Mouse (Mus musculus): Measurements from ENCODE around the gene Wnk4. TPM values are rescaled to one million over a fixed set of nuclear protein-coding genes. Genes with fewer than 3 reads are reported as not detected.

Gene Wnk4
- polyA plus RNA-seq (2017; shearing (Covaris generic)), result 5.8 TPM

DNA sequence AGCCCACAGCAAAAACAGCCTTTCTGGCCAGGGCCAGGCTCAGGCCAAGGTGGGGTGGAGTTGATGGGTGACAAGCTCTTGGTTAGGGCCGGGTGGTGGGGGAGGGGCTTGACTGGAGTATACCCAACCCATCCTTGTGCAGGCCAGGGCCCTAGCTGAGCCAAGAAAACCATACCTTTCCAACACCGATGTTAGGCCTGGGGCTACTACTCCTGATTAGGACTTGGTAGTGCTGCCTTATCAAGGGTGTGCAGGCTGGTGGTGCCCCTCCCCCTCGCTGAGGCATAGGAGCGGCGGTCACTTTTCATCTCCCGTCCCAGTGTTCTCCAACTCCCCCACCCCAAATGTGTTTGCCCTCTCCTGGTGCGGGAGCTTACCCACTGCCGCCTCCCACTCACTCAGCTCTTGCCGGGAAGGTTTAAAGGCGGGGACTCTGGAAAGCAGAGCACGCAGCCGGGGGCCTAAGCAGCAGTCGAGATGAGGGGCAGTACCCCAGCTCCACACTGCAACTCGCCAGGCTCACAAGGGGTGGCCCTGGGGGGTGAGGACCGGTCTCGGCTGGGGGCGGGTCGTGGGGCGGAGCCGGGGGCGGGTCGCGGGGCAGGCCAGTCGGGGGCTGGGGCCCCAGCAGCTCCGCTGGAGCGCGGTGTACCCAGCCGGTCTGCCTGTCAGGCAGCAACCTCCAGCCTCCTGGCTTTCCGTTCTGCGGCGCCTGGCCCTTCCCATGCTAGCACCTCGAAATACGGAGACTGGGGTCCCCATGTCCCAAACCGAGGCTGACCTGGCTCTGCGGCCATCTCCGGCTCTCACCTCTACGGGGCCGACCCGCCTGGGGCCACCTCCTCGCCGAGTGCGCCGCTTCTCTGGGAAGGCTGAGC lies at the start of gene Wnk4:
Gene Wnk4, plus strand, starts transcription at position 620 of the 878 bp plus-strand sequence.

GRCm38 (mm10) chr11:101226065-101226701 lies 34.2 kb upstream of the Wnk4 start, which contains the start of gene Ezh1:
Gene Ezh1 (minus strand): TSS chr11:101226463.

GRCm38 (mm10) chr11:101245855-101246701 lies 14.3 kb upstream of the Wnk4 start, which contains the start of gene Ramp2:
Gene Ramp2 (plus strand): TSS chr11:101246028.

DNA sequence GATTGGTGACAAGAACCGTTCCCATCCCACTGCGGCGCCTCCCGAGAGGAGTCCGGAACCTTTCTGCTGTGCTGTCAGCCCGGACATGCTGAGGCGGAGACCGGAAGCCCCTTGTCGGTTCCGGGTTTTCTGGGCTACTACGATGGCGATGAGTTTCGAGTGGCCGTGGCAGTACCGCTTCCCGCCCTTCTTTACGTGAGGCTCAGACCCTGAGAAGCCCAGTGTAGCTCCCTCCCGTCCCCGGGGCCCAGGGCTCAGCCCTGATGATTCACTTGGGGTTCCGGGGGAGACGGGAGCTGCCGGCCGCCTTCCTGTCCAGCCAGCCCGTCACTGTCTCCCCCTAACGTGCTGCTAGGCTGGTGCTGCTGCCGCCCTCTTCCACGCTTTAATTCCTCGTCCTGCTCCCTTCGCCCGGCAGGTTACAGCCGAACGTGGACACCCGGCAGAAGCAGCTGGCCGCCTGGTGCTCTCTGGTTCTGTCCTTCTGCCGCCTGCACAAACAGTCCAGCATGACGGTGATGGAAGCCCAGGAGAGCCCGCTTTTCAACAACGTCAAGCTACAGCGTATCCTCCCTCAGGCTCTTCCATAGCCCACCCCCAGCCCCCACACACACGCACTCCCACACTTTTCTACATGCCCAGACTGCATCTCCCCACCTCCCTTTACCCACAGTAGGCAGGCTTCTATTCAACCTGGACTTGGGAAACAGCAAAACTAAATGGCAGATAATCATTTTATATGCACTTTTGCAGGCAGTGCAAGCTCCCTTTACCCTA lies 6.6 kb upstream of the Wnk4 start, which contains the start of gene Vps25:
Gene Vps25, plus strand, starts transcription at position 95 of the 777 bp plus-strand sequence.

GRCm38 (mm10) chr11:101278223-101279192 lies 18.1 kb downstream of the Wnk4 start, which contains the start of the genes Cntd1 and Coa3:
Gene Cntd1 (plus strand): TSS chr11:101279012.
Gene Coa3 (minus strand): TSS chr11:101279114.

DNA sequence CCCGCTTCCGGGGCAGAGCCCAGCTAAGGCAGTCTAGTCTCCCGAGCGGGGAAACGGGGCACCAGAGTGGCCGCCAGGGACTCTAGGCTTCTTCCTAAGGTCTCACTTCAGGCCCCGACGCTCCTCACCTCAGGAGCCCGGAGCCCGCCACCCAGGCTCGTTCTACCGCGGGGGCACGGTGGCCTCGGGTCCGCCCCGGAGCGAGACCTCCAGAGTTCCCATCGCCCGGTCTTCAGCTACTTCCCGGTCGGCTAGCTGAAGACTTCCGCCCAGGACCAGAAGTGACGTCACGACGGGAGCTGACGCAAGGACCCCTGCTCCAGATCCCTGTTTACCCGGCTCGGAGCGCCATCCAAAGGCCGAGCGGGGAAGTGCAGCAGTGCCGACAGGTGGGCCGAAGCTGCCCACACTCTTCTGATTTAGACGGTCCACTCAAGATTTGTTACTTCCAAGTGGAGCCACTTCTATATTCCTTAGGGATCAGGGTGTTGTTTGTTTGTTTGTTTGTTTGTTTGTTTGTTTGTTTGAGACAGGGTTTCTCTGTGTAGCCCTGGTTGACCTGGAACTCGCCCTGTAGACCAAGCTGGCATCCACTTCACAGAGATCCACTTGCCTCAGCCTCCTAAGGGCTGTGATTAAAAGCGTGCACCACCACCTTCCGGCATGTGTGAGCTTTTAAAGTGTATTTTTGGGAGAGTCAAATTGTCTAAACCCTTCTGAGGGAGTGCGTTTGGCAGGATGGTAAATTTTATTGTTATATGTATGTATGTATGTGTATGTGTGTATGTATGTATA lies 41.8 kb downstream of the Wnk4 start, which contains the start of gene Becn1:
Gene Becn1, minus strand, starts transcription at position 283 of the 795 bp plus-strand sequence.

DNA sequence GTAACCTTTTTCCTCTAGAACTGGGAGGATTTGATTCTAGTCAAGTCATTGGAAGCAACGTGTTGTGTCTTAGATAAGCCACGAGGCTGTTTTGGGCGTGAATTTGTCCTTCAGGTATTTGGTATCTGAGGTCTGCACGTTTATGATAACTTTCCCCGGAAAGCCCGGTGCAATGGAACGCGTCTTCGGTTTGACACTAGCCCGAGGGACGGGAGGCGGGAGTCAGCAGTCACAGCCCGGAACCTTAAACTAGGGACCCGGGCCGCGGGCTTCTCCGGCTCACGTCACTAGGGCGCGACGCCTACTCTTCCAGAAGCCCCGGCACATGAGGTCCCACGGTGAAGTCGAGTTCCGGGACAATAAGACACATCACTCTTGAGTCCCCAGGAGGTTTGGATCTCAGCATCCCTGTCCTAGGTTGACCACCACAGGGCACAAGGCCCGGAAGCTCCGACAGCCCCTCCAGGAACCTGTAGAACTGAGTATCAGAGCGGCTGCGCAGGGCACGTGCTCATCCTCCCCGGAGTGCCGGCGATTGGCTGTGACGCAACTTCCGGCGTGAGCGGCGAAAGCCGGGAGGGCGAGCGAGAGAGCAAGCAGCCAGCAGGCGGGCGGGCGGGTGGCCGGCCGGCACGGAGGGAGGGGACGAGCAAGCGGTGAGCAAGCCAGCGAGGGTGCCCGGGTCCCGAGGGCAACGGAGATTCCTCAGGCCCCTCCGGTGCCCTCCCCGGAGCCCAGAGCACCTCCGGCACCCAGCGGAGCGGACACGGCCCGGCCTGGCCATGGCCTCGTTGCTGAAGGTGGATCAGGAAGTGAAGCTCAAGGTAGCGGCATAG lies 55.5 kb downstream of the Wnk4 start, which contains the start of gene Psme3:
Gene Psme3, plus strand, starts transcription at position 549 of the 836 bp plus-strand sequence.

DNA sequence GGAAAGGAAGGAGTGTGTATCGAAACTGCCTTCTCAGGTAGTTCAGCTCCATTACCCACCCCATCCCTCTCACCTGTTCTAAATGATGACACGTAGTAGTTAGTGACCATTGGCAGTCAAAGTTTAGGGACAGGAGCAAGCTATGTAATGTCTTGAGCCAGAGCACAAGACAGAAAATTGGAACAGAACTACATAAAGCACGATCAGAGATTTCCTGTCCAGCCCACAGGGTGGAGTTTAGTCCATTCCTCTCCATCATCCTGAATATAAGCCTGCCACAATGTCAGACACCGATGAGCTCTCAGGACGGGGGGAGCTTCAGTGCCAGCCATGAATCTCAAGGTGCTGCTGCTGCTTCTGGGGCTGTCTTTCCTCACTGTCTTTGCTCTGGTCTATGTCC lies 64.4 kb downstream of the Wnk4 start, which contains the start of gene Aoc2:
Gene Aoc2, plus strand, starts transcription at position 301 of the 400 bp plus-strand sequence.

Other genes starting within 250 kb of the Wnk4 start
- 35.3 TPM for gene Naglu, start 190.6 kb upstream of the Wnk4 start, polyA plus RNA-seq (2017; shearing (Covaris generic))
- gene Hsd17b1, start 182.2 kb upstream of the Wnk4 start, polyA plus RNA-seq (2017; shearing (Covaris generic)), result 0.74 TPM
- gene Coasy, start 178.0 kb upstream of the Wnk4 start, polyA plus RNA-seq (2017; shearing (Covaris generic)), result 38.4 TPM
- 94.3 TPM for gene Mlx, start 173.3 kb upstream of the Wnk4 start, polyA plus RNA-seq (2017; shearing (Covaris generic))
- gene Psmc3ip, start 165.1 kb upstream of the Wnk4 start, polyA plus RNA-seq (2017; shearing (Covaris generic)), result 6.8 TPM
- 80.5 TPM for gene Retreg3, start 140.7 kb upstream of the Wnk4 start, polyA plus RNA-seq (2017; shearing (Covaris generic))
- gene Tubg1, start 140.6 kb upstream of the Wnk4 start, polyA plus RNA-seq (2017; shearing (Covaris generic)), result 40.0 TPM
- 2.2 TPM for gene Tubg2, start 104.7 kb upstream of the Wnk4 start, polyA plus RNA-seq (2017; shearing (Covaris generic))
- 0.06 TPM for gene Cntnap1, start 90.0 kb upstream of the Wnk4 start, polyA plus RNA-seq (2017; shearing (Covaris generic))
- gene Plekhh3, start 89.2 kb upstream of the Wnk4 start, polyA plus RNA-seq (2017; shearing (Covaris generic)), result 0.25 TPM
- gene Ccr10, start 85.1 kb upstream of the Wnk4 start, polyA plus RNA-seq (2017; shearing (Covaris generic)), result 2.5 TPM
- 71.6 TPM for gene Ezh1, start 34.1 kb upstream of the Wnk4 start, polyA plus RNA-seq (2017; shearing (Covaris generic))
- gene Ramp2, start 14.5 kb upstream of the Wnk4 start, polyA plus RNA-seq (2017; shearing (Covaris generic)), result 0.41 TPM
- 158 TPM for gene Vps25, start 6.9 kb upstream of the Wnk4 start, polyA plus RNA-seq (2017; shearing (Covaris generic))
- 0.54 TPM for gene Cntd1, start 18.4 kb downstream of the Wnk4 start, polyA plus RNA-seq (2017; shearing (Covaris generic))
- gene Coa3, start 18.5 kb downstream of the Wnk4 start, polyA plus RNA-seq (2017; shearing (Covaris generic)), result 112 TPM
- 207 TPM for gene Becn1, start 41.7 kb downstream of the Wnk4 start, polyA plus RNA-seq (2017; shearing (Covaris generic))
- gene Psme3, start 55.6 kb downstream of the Wnk4 start, polyA plus RNA-seq (2017; shearing (Covaris generic)), result 186 TPM
- gene Aoc2, start 64.5 kb downstream of the Wnk4 start, polyA plus RNA-seq (2017; shearing (Covaris generic)), result 3.6 TPM
- gene Aoc3, start 70.0 kb downstream of the Wnk4 start, polyA plus RNA-seq (2017; shearing (Covaris generic)), result not detected
- not detected for gene G6pc, start 107.0 kb downstream of the Wnk4 start, polyA plus RNA-seq (2017; shearing (Covaris generic))
- 40.9 TPM for gene Aarsd1, start 157.0 kb downstream of the Wnk4 start, polyA plus RNA-seq (2017; shearing (Covaris generic))
- gene Gm27029, start 164.2 kb downstream of the Wnk4 start, polyA plus RNA-seq (2017; shearing (Covaris generic)), result 2.3 TPM
- 32.5 TPM for gene Rundc1, start 164.5 kb downstream of the Wnk4 start, polyA plus RNA-seq (2017; shearing (Covaris generic))
- 3.1 TPM for gene Ptges3l, start 164.8 kb downstream of the Wnk4 start, polyA plus RNA-seq (2017; shearing (Covaris generic))
- 356 TPM for gene Rpl27, start 181.7 kb downstream of the Wnk4 start, polyA plus RNA-seq (2017; shearing (Covaris generic))
- gene Ifi35, start 187.8 kb downstream of the Wnk4 start, polyA plus RNA-seq (2017; shearing (Covaris generic)), result 192 TPM
- gene Rnd2, start 204.4 kb downstream of the Wnk4 start, polyA plus RNA-seq (2017; shearing (Covaris generic)), result 0.22 TPM
- gene Vat1, start 205.7 kb downstream of the Wnk4 start, polyA plus RNA-seq (2017; shearing (Covaris generic)), result 0.59 TPM

All from CD4-positive, CD25-positive, alpha-beta regulatory T cell (primary cell).